Mouse (Mus musculus): ENCODE results near the gene Msi2.

- TF ChIP-seq POLR2A (IDR thresholded peaks at IDR 0.05; ENCODE audit: borderline replicate concordance, control insufficient read depth, low read depth, low read length) (no peak), CTCF (IDR thresholded peaks at IDR 0.05; ENCODE audit: control insufficient read depth, insufficient read depth, low read length) (no peak)
Observed at GRCm38 (mm10) chr11:88506109-88506508, 212.2 kb downstream of the Msi2 start.
